Mouse (Mus musculus): ENCODE results near the gene 1700029J07Rik. TPM values are rescaled to one million over a fixed set of nuclear protein-coding genes. Genes with fewer than 3 reads are reported as not detected.

The 1700029J07Rik gene
- polyA plus RNA-seq, 1 experiment, result 0.26 TPM

Other genes starting within 250 kb of the 1700029J07Rik start
- gene Pdlim3, start 89.8 kb downstream of the 1700029J07Rik start, polyA plus RNA-seq (2012; fragmentation: generic; extraction: Trizol), result 77.7 TPM
- gene Ccdc110, start 40.6 kb downstream of the 1700029J07Rik start, polyA plus RNA-seq (2012; fragmentation: generic; extraction: Trizol), result not detected
- 17.9 TPM for gene Ufsp2, start 276 bp upstream of the 1700029J07Rik start, polyA plus RNA-seq (2012; fragmentation: generic; extraction: Trizol)
- gene Lrp2bp, start 24.1 kb upstream of the 1700029J07Rik start, polyA plus RNA-seq (2012; fragmentation: generic; extraction: Trizol), result 0.08 TPM
- 5.5 TPM for gene Ankrd37, start 30.5 kb upstream of the 1700029J07Rik start, polyA plus RNA-seq (2012; fragmentation: generic; extraction: Trizol)
- 2.9 TPM for gene Cfap97, start 176.5 kb upstream of the 1700029J07Rik start, polyA plus RNA-seq (2012; fragmentation: generic; extraction: Trizol)
- gene Snx25, start 176.9 kb upstream of the 1700029J07Rik start, polyA plus RNA-seq (2012; fragmentation: generic; extraction: Trizol), result 4.4 TPM
- 368 TPM for gene Slc25a4, start 236.0 kb upstream of the 1700029J07Rik start, polyA plus RNA-seq (2012; fragmentation: generic; extraction: Trizol)